Mouse (Mus musculus): ENCODE measurements around the gene Cryab. TPM values are rescaled to one million over a fixed set of nuclear protein-coding genes. Genes with fewer than 3 reads are reported as not detected.

Gene Cryab
- polyA plus RNA-seq, 1 experiment from 2014 or later, result 20.6 TPM

DNA sequence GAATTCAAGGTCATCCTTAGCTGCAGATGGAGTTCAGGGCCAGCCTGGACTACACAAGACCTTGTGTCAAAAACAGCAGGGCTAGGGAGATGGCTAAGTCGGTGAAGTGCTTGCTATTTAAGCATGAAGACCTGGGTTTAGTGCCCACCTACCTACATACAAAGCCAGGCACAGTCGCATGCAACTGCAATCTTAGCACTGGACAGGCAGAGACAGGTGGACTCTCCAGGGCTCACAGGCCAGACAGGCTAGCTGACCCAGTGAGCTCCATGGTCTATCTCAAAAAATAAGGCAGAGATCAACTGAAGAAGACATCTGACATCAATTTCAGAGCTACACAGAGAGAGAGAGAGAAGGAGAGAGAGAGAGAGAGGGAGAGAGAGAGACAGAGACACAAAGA is 27.0 kb upstream of the Cryab start:
- 90% methylated on average over 2 of the region's 2 CpGs for WGBS

DNA sequence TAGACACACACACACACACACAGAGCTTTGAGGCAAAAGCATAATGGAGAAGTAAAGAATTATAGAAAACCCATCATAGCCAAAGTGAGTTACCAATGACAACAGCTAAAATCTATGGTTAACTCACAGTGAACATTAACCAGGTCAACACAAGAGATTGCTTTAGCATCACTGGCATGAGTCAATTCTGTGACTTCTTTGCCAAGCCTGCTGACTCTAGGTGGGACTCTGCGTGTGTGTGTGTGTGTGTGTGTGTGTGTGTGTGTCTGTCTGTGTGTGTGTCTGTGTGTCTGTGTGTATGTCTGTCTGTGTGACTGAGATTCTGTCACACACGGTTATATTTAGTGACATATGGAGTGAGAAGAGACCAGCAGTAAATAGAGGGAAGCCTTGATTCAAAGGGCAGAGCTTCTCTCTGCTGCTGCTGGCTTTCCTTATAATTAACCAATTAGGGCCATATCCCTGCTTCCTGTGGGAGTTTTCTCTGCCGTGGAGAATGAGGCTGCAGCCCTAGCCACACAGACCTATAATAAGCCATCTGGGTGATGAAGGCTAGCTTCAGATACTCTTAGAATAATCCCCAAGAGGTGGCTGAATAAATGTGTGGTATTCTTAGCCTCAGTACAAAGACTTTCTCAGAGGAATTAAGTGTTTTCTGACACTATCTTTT is 26.3 kb upstream of the Cryab start:
- no peaks in the 10 kb centered on the region for H3K27me3 ChIP-seq (ENCODE audit: control insufficient read depth, insufficient read depth, low read length)
- peaks cover 4% of the 10 kb centered on the region; the same call in 1 of the 2 replicates for H3K4me1 ChIP-seq (ENCODE audit: control insufficient read depth, insufficient read depth, low read length)
- no peaks in the 10 kb centered on the region for H3K9me3 ChIP-seq (ENCODE audit: control insufficient read depth, low read length)
- H3K36me3 ChIP-seq (ENCODE audit: control insufficient read depth, insufficient read depth, low read length), result no peaks in the 10 kb centered on the region
- H3K4me3 ChIP-seq (ENCODE audit: low read length), result no peak overlapping the region
- no peak for ATAC-seq (ENCODE audit: low FRiP score, low TSS enrichment)
- no peak overlapping the region for H3K27ac ChIP-seq (ENCODE audit: low read depth, low read length)
- H3K4me2 ChIP-seq (replicated peaks; ENCODE audit: low read depth, low read length), result no peak overlapping the region
- no peak overlapping the region for H3K9ac ChIP-seq (ENCODE audit: low read depth, low read length)
- 45% methylated on average over 3 of the region's 3 CpGs for WGBS

More for the DNA sequence above, 27.0 kb upstream of the Cryab start:
- H3K9ac ChIP-seq (ENCODE audit: low read depth, low read length), result no peak overlapping the region
- no peak overlapping the region for H3K4me2 ChIP-seq (replicated peaks; ENCODE audit: low read depth, low read length)
- no peak overlapping the region for H3K4me3 ChIP-seq (ENCODE audit: low read length)
- H3K9me3 ChIP-seq (ENCODE audit: control insufficient read depth, low read length), result no peaks in the 10 kb centered on the region
- no peaks in the 10 kb centered on the region for H3K27me3 ChIP-seq (ENCODE audit: control insufficient read depth, insufficient read depth, low read length)
- H3K27ac ChIP-seq (ENCODE audit: low read depth, low read length), result no peak overlapping the region
- no peaks in the 10 kb centered on the region for H3K36me3 ChIP-seq (ENCODE audit: control insufficient read depth, insufficient read depth, low read length)
- no peak for ATAC-seq (ENCODE audit: low FRiP score, low TSS enrichment)
- peaks cover 4% of the 10 kb centered on the region; the same call in 1 of the 2 replicates for H3K4me1 ChIP-seq (ENCODE audit: control insufficient read depth, insufficient read depth, low read length)

DNA sequence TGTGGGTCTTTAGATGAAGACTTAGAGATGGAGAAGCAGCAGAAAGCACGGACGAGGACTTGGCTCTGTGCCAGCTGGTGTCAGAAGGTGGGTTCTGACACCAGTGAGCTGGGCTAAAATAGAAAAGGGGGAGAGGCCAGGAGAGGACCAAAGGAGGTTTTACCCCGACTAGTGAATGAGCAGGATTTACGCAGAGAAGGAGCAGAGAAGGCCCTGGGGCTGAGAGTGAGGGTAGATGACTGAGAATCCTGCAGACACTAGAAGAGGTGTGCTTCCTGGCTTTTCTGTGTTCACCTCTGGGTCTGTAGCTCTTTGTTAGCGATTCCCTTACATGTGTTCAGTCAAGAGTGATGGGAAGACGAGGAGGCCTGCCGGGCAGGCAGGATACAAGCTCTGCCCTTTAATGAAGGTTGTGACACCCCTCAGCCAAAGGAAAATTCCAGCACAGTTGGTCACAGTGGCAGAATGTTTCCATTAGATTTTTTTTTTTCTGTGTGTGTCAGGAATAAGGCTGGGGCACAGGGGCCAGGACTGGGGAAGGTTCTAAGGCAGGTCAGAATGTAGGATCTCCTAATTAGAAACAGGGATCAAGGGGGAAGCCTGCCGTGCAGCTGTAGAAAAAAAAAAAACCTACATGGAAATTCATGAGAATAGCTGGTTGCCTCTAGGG is 25.1 kb upstream of the Cryab start:
- H3K9me3 ChIP-seq (ENCODE audit: control insufficient read depth, low read length), result no peaks in the 10 kb centered on the region
- no peak overlapping the region for H3K4me2 ChIP-seq (replicated peaks; ENCODE audit: low read depth, low read length)
- WGBS, result 47% methylated on average over 8 of the region's 8 CpGs
- H3K9ac ChIP-seq (ENCODE audit: low read depth, low read length), result no peak overlapping the region
- H3K4me3 ChIP-seq (ENCODE audit: low read length), result no peak overlapping the region
- no peaks in the 10 kb centered on the region for H3K27me3 ChIP-seq (ENCODE audit: control insufficient read depth, insufficient read depth, low read length)
- ATAC-seq (ENCODE audit: low FRiP score, low TSS enrichment), result no peak
- H3K36me3 ChIP-seq (ENCODE audit: control insufficient read depth, insufficient read depth, low read length), result no peaks in the 10 kb centered on the region
- H3K4me1 ChIP-seq (ENCODE audit: control insufficient read depth, insufficient read depth, low read length), result peaks cover 4% of the 10 kb centered on the region; the same call in 1 of the 2 replicates
- H3K27ac ChIP-seq (ENCODE audit: low read depth, low read length), result no peak overlapping the region

DNA sequence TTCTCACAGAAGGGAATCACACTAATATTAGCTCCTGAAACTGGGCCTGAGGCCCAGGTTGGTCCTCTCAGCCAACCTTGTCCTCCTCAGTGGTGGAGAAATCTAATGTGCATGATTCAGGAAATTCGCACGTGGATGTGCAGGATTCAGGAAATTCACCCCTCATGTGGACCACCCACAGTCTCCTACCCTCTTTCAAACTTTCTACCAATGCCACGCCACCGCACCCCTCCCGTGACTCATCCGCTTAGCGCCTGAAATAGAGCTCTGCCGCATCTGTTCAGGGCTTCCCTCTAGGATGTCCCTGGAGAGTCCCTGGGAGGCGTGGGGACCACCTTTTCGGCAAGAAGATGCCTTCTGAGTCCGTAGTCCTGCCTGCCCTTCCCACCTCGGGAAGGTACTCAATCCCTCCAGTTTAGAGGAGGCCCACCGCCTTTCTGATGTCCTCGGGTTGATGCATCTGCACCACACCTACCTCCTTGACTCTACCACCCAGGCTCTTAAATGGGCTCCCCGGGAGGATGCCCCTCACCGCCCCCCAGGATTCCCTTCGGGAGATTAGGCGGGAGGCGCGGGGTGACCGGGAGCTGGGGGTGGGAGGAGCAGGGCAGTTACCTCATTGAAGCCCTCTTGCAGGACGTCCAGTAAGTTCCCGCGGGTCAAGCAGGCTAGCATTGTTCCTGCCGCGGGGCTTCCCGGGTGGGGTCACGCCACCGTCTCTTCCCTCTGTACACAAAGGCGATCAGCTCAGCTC is 23.8 kb upstream of the Cryab start:
- Histone ChIP-seq H3K36me3 (ENCODE audit: control insufficient read depth, insufficient read depth, low read length) (no peaks in the 10 kb centered on the region), H3K9ac (ENCODE audit: low read depth, low read length) (peak overlapping the region; percentile 65), H3K27ac (ENCODE audit: low read depth, low read length) (no peak overlapping the region), H3K4me3 (ENCODE audit: low read length) (peak overlapping the region; percentile 62), H3K4me1 (ENCODE audit: control insufficient read depth, insufficient read depth, low read length) (peaks cover 4% of the 10 kb centered on the region; the same call in 1 of the 2 replicates), H3K9me3 (ENCODE audit: control insufficient read depth, low read length) (no peaks in the 10 kb centered on the region), H3K4me2 (replicated peaks; ENCODE audit: low read depth, low read length) (peak overlapping the region; percentile 74), H3K27me3 (ENCODE audit: control insufficient read depth, insufficient read depth, low read length) (no peaks in the 10 kb centered on the region)
- peak; percentile 65 for ATAC-seq (ENCODE audit: low FRiP score, low TSS enrichment)
- 3% methylated on average over 30 of the region's 30 CpGs for WGBS

DNA sequence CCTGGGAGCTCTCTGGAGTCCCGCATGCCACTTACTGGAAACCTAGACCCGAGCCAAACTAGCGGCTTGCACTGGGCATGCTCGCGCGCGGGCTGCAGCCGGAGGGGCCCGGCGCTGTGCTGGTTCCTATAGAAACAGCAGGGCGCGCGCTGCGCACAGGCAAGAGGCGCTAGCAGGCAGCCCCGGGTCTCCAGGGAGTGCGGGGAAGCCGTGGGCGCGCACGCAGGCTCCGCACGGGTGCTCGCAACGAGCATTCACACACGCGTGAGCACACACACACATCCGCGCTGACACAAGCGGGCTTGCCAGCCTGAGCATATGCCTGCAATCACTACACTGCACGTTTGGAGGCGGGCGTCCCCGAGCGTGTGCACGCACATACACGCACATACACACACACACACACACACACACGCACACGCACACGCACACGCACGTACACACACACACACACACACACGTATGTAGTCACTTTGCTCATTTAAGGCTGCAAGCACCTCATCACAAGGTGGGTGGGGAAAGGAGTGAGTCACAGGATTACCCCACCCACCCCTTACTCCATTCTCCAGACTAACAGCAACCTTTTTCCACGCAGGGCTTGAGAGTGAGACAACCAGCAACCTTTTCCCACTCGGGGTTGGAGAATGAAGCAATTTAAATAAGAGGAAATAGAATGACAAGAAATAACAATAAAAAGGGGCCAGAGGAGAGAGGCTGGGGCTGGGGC is 23.0 kb upstream of the Cryab start:
- Histone ChIP-seq H3K27me3 (ENCODE audit: control insufficient read depth, insufficient read depth, low read length) (no peaks in the 10 kb centered on the region), H3K27ac (ENCODE audit: low read depth, low read length) (no peak overlapping the region), H3K9me3 (ENCODE audit: control insufficient read depth, low read length) (no peaks in the 10 kb centered on the region), H3K4me2 (replicated peaks; ENCODE audit: low read depth, low read length) (peak overlapping the region; percentile 74), H3K4me1 (ENCODE audit: control insufficient read depth, insufficient read depth, low read length) (peaks cover 4% of the 10 kb centered on the region; the same call in 1 of the 2 replicates), H3K4me3 (ENCODE audit: low read length) (peak overlapping the region; percentile 62), H3K9ac (ENCODE audit: low read depth, low read length) (peak overlapping the region; percentile 65), H3K36me3 (ENCODE audit: control insufficient read depth, insufficient read depth, low read length) (no peaks in the 10 kb centered on the region)
- under 1% methylated on average over 45 of the region's 45 CpGs for WGBS
- ATAC-seq (ENCODE audit: low FRiP score, low TSS enrichment), result peak; percentile 96

DNA sequence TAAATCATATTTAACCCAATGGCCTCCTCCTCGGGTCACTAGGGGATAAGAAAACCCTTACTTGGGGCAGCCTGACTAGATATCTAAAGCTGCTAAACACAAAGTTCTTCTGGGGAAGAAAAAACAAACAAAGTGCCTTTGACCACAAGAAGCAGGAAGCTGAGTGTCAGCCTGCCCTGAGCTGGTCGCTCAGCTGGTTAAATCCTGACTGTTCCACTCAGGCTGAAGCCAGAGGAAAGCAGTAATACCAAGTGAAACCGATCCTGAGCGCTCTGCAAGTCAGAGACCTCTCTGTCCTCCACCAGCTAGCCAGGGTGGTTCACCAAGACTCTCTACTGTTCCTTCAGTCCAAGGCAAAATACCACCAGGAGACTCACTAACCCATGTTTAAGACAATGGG is 21.5 kb upstream of the Cryab start:
- Histone ChIP-seq H3K27me3 (ENCODE audit: control insufficient read depth, insufficient read depth, low read length) (no peaks in the 10 kb centered on the region), H3K36me3 (ENCODE audit: control insufficient read depth, insufficient read depth, low read length) (no peaks in the 10 kb centered on the region), H3K27ac (ENCODE audit: low read depth, low read length) (no peak overlapping the region), H3K9ac (ENCODE audit: low read depth, low read length) (no peak overlapping the region), H3K4me1 (ENCODE audit: control insufficient read depth, insufficient read depth, low read length) (peaks cover 4% of the 10 kb centered on the region; the same call in 1 of the 2 replicates), H3K4me3 (ENCODE audit: low read length) (no peak overlapping the region), H3K4me2 (replicated peaks; ENCODE audit: low read depth, low read length) (no peak overlapping the region), H3K9me3 (ENCODE audit: control insufficient read depth, low read length) (no peaks in the 10 kb centered on the region)
- 34% methylated on average over 4 of the region's 4 CpGs for WGBS
- ATAC-seq (ENCODE audit: low FRiP score, low TSS enrichment), result no peak

DNA sequence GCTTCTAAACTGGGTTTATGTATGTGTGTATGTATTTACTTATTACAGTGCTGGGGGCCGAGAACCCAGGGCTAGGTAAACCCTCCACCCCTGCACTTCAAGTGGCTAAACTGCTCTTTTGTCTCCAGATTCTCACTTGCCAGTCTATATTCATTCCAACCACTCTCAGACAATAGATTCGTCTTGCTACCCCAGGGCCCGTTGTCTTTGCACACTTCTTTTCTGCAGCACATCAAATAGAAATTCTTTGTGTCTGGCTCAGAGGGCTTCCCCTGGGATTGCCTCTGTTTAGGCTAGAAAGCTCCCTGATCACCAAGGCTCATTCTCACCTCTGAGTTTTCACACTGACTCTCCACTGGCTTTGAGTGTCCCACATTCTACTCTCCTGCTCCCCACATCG is 18.6 kb upstream of the Cryab start:
- H3K27ac ChIP-seq (ENCODE audit: low read depth, low read length), result no peak overlapping the region
- no peaks in the 10 kb centered on the region for H3K4me1 ChIP-seq (ENCODE audit: control insufficient read depth, insufficient read depth, low read length)
- H3K9ac ChIP-seq (ENCODE audit: low read depth, low read length), result no peak overlapping the region
- H3K4me3 ChIP-seq (ENCODE audit: low read length), result no peak overlapping the region
- 7% methylated on average over 4 of the region's 4 CpGs for WGBS
- H3K4me2 ChIP-seq (replicated peaks; ENCODE audit: low read depth, low read length), result no peak overlapping the region
- H3K36me3 ChIP-seq (ENCODE audit: control insufficient read depth, insufficient read depth, low read length), result no peaks in the 10 kb centered on the region
- H3K9me3 ChIP-seq (ENCODE audit: control insufficient read depth, low read length), result no peaks in the 10 kb centered on the region
- no peaks in the 10 kb centered on the region for H3K27me3 ChIP-seq (ENCODE audit: control insufficient read depth, insufficient read depth, low read length)
- ATAC-seq (ENCODE audit: low FRiP score, low TSS enrichment), result no peak

DNA sequence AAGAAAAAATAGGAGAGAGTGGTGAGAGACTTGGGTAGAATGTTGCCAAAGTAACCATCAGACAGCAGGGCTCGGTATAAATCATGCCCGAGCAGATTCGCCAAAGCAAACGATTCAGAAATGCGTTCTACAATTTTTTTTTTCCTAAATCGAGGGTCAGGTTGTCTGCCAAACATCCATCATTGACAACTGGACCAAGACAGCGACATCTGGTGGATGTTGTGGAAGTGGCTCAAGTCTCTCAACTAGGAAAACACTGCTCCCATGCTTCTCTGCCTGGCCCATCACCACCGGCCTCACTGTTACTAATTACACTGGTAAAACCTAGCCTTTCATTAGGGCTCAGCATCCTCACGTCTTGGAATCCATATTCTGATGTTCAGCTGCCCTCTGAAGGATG is 16.1 kb upstream of the Cryab start:
- H3K27ac ChIP-seq (ENCODE audit: low read depth, low read length), result no peak overlapping the region
- no peaks in the 10 kb centered on the region for H3K27me3 ChIP-seq (ENCODE audit: control insufficient read depth, insufficient read depth, low read length)
- WGBS, result 6% methylated on average over 9 of the region's 9 CpGs
- no peak overlapping the region for H3K4me3 ChIP-seq (ENCODE audit: low read length)
- no peaks in the 10 kb centered on the region for H3K36me3 ChIP-seq (ENCODE audit: control insufficient read depth, insufficient read depth, low read length)
- no peaks in the 10 kb centered on the region for H3K9me3 ChIP-seq (ENCODE audit: control insufficient read depth, low read length)
- H3K4me2 ChIP-seq (replicated peaks; ENCODE audit: low read depth, low read length), result no peak overlapping the region
- H3K9ac ChIP-seq (ENCODE audit: low read depth, low read length), result no peak overlapping the region
- no peaks in the 10 kb centered on the region for H3K4me1 ChIP-seq (ENCODE audit: control insufficient read depth, insufficient read depth, low read length)
- no peak for ATAC-seq (ENCODE audit: low FRiP score, low TSS enrichment)

All from kidney, embryonic 14.5 days (tissue).